Mouse (Mus musculus) bone marrow, adult 2 months (tissue): Measurements from ENCODE around the gene Bcl7b.

Source experiments
- CTCF ChIP-seq: fragments of 200-500 bp; IDR thresholded peaks from 2 replicates; pipeline ENCODE4 v1.5.1; 2011; ENCODE audit warnings: low read length, control low read depth; ENCODE audit not compliant: control insufficient read depth, insufficient read depth
- POLR2A ChIP-seq: fragments of 200-500 bp; IDR thresholded peaks from 2 replicates; pipeline ENCODE4 v1.6.1; 2011; ENCODE audit warnings: low read depth, mild to moderate bottlenecking, control low read depth, low read length, borderline replicate concordance; ENCODE audit not compliant: control insufficient read depth

GRCm38 (mm10) chr5:135222066-135222465 is 54.0 kb downstream of the Bcl7b start:
- TF ChIP-seq CTCF (no peak), POLR2A (no peak)
